Mouse (Mus musculus) forebrain, embryonic 16.5 days (tissue): Measurements from ENCODE around the gene Gtf2a1l. TPM values are rescaled to one million over a fixed set of nuclear protein-coding genes. Genes with fewer than 3 reads are reported as not detected.

Source experiments
- ATAC-seq: fragments of 200-750 bp; cut with Nextera tagmentation; 2 replicates; pipeline ENCODE4 v1.8.0; 2017; ENCODE audit warnings: mild to moderate bottlenecking, moderate library complexity
- H3K27ac ChIP-seq: fragments of 300-500 bp; sonication (generic); 2 replicates; pipeline ENCODE4 v1.5.1; 2014; ENCODE audit warnings: low read length, control low read depth
- H3K27me3 ChIP-seq: fragments of 300-500 bp; sonication (generic); replicated peaks from 2 replicates; pipeline ENCODE4 v1.6.1; 2014; ENCODE audit warnings: low read length; ENCODE audit not compliant: control insufficient read depth, insufficient read depth
- H3K36me3 ChIP-seq: fragments of 300-500 bp; sonication (generic); 2 replicates; pipeline ENCODE4 v1.6.1; 2014; ENCODE audit not compliant: control insufficient read depth, insufficient read depth
- H3K4me1 ChIP-seq: fragments of 300-500 bp; sonication (generic); replicated peaks from 2 replicates; pipeline ENCODE4 v1.6.1; 2014; ENCODE audit warnings: low read length; ENCODE audit not compliant: control insufficient read depth, insufficient read depth
- H3K4me2 ChIP-seq: fragments of 300-500 bp; sonication (generic); 2 replicates; pipeline ENCODE4 v1.6.1; 2014; ENCODE audit warnings: mild to moderate bottlenecking, low read length, control low read depth
- H3K4me3 ChIP-seq: fragments of 300-500 bp; sonication (generic); replicated peaks from 2 replicates; pipeline ENCODE4 v1.5.1; 2014; ENCODE audit warnings: mild to moderate bottlenecking, low read length, control low read depth
- H3K9ac ChIP-seq: fragments of 300-500 bp; sonication (generic); replicated peaks from 2 replicates; pipeline ENCODE4 v1.6.1; 2014; ENCODE audit warnings: low read depth, low read length, control low read depth
- H3K9me3 ChIP-seq: fragments of 300-500 bp; sonication (generic); 2 replicates; pipeline ENCODE4 v1.6.1; 2016; ENCODE audit warnings: low read length; ENCODE audit not compliant: control insufficient read depth
- WGBS: fragments of 180-500 bp; shearing (Covaris S2); extraction: QIAGEN DNeasy Blood & Tissue Kit; methylation state at CpG from one replicate; pipeline ENCODE4 v1.1.7; 2014; 5-methylcytosine and 5-hydroxymethylcytosine counted together
- polyA plus RNA-seq: library from polyadenylated mRNA; unstranded; fragments of >200 nt; fragmentation: Nextera tagmentation; extraction: Ambion mirVana; gene quantifications from 2 replicates; pipeline ENCODE4 v1.2.1, GENCODE M21; 2015

The Gtf2a1l gene
- polyA plus RNA-seq, 1 experiment from 2014 or later = 0.22 TPM

- no peak for ATAC-seq
- no peak overlapping the region for H3K27ac ChIP-seq
- peaks cover 2% of the 10 kb centered on the region; the same call in 1 of the 2 replicates for H3K4me1 ChIP-seq
- H3K36me3 ChIP-seq = no peaks in the 10 kb centered on the region
- H3K4me2 ChIP-seq = no peak overlapping the region
- WGBS = 40% methylated on average over 4 of the region's 4 CpGs
- H3K9ac ChIP-seq = no peak overlapping the region
- no peaks in the 10 kb centered on the region for H3K9me3 ChIP-seq
- H3K27me3 ChIP-seq = 0 out of 2 replicates have a peak, but pooled peaks cover 4% of the 10 kb centered on the region
- H3K4me3 ChIP-seq = no peak overlapping the region
Measured at GRCm38 (mm10) chr17:88670800-88671199, 2.3 kb downstream of the Gtf2a1l start.

DNA sequence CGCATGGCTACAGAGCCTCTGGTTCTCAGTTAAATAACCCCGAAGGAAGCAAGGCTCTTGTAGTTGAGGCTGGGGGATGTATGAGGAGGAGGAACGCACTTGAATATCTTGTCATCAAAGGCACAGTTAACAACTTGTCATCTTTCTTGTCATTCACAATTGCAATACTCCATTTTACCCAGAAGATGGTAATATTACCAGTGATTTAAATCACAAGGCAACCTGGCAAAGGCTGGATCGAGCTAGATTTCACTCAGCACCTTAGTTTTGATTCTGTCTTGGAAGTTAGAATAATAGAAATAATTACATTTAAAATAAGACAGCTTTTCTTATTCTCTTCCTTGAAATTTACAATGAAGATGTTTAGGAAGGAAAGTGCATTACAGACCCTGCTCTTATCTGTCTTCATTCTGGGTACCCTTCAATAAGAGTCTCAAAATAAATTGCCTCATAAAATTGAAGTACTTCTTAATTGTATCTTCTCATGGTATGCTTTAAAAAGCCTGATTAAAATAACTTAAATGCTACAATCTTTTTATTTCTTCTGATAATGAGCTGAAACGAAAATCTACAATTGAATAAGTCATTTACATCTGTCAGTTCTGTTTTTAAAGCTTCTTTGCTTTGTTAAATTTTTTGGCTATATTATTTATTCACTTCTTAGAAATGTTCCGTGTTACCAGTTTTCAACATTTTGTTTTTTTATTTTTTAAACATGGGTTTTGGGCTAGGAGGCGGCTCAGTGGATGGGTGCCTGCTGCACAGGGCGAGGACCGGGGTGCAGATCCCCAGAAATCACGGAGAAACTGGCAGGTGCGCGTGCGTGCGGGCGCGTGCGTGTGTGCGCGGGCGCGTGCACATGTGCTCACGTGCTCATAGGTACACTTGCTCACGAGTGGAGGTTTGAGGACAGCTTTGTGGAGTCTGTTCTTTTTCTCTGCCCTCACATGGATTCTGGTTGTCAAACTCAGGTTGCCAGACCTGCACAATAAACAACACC, 7.2 kb downstream of the Gtf2a1l start:
- H3K9ac ChIP-seq = no peak overlapping the region
- 85% methylated on average over 23 of the region's 23 CpGs for WGBS
- H3K4me3 ChIP-seq = no peak overlapping the region
- H3K36me3 ChIP-seq = no peaks in the 10 kb centered on the region
- no peaks in the 10 kb centered on the region for H3K9me3 ChIP-seq
- ATAC-seq = peak; percentile 66
- H3K4me1 ChIP-seq = no peaks in the 10 kb centered on the region; the same call in 1 of the 2 replicates
- peak overlapping the region; percentile 56; the same call in 1 of the 2 replicates for H3K27ac ChIP-seq
- H3K4me2 ChIP-seq = no peak overlapping the region
- no peaks in the 10 kb centered on the region for H3K27me3 ChIP-seq

DNA sequence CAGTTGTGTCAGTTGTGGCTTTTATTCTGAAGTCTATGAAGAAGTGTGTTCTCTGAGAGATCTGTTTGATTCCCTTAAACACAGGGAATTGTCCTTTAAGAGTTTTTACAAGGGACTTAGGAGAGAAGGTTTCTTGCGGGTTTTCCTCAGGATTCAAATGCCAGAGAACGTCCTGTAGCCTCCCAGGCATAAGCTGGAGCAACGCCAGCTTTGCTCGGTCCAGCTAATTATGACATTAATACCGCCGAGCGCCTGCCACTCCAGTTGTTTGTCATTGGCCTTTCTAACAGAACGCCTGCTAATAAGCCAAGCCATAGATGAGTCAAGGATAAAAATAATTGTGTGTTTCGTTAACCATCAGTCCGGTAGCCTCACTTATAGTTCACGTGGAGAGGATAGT, 19.8 kb downstream of the Gtf2a1l start:
- H3K4me2 ChIP-seq = no peak overlapping the region; the same call in 1 of the 2 replicates
- no peak overlapping the region for H3K27ac ChIP-seq
- no peaks in the 10 kb centered on the region for H3K27me3 ChIP-seq
- no peaks in the 10 kb centered on the region for H3K9me3 ChIP-seq
- H3K9ac ChIP-seq = no peak overlapping the region
- WGBS = 8% methylated on average over 11 of the region's 11 CpGs
- no peak for ATAC-seq
- H3K4me3 ChIP-seq = no peak overlapping the region
- H3K36me3 ChIP-seq = no peaks in the 10 kb centered on the region
- peaks cover 5% of the 10 kb centered on the region; the same call in 1 of the 2 replicates for H3K4me1 ChIP-seq

- no peak overlapping the region for H3K4me3 ChIP-seq
- H3K36me3 ChIP-seq = no peaks in the 10 kb centered on the region
- ATAC-seq = peak; percentile 85
- H3K9me3 ChIP-seq = no peaks in the 10 kb centered on the region
- 33% methylated on average over 9 of the region's 9 CpGs for WGBS
- H3K4me2 ChIP-seq = peak overlapping the region; percentile 11; the same call in 1 of the 2 replicates
- H3K4me1 ChIP-seq = peaks cover 9% of the 10 kb centered on the region
- H3K27ac ChIP-seq = peak overlapping the region; percentile 47; the same call in 1 of the 2 replicates
- H3K27me3 ChIP-seq = no peaks in the 10 kb centered on the region
- no peak overlapping the region for H3K9ac ChIP-seq
Measured at GRCm38 (mm10) chr17:88696656-88697333, 28.3 kb downstream of the Gtf2a1l start.

DNA sequence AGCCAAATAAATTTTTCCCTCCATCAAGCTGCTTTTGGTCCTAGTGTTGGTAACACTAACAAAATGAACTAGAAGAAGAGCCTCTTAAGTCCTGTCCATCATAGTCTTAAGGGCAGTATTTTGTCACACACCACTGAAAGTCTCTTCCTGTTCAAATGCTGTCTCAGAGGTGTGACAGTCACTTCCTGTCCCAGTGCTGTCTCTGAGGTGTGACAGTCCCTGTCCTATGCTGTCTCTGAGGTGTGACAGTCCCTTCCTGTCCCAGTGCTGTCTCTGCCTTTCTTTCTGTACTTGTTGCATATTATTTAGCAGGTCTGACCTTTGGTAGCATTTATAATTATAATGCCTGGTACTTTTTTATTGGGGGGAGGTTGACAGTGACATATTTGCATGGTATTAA, 32.4 kb downstream of the Gtf2a1l start:
- Histone ChIP-seq H3K9me3 (no peaks in the 10 kb centered on the region), H3K4me3 (no peak overlapping the region), H3K9ac (no peak overlapping the region), H3K36me3 (no peaks in the 10 kb centered on the region), H3K4me1 (peaks cover 19% of the 10 kb centered on the region), H3K27me3 (no peaks in the 10 kb centered on the region), H3K27ac (no peak overlapping the region), H3K4me2 (no peak overlapping the region)
- ATAC-seq = no peak

DNA sequence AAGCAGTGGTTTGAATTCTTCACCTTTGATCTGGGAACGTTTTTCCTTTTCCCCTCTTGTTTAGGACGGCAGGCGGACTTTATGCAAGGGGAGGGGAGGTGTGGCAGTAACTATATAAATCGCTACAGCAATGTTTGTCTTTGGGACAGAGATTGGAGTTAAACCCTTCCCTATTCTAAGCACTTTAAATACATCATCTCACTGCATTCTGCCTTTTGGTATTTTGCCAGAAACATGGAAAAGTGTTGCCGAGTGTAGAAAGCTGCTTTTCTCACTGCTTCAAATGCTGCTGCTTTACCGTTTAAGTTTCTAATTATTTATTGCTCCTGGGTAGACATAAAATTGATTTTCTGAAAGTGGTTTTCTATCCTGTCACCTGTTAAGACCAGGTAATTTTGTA, 33.9 kb downstream of the Gtf2a1l start:
- peak; percentile 29; the same call in 1 of the 2 replicates for ATAC-seq
- 15% methylated on average over 6 of the region's 6 CpGs for WGBS
- no peak overlapping the region for H3K4me2 ChIP-seq
- H3K4me3 ChIP-seq = no peak overlapping the region
- H3K9me3 ChIP-seq = no peaks in the 10 kb centered on the region
- H3K4me1 ChIP-seq = peaks cover 12% of the 10 kb centered on the region
- H3K27me3 ChIP-seq = no peaks in the 10 kb centered on the region
- no peak overlapping the region for H3K27ac ChIP-seq
- H3K36me3 ChIP-seq = no peaks in the 10 kb centered on the region
- H3K9ac ChIP-seq = no peak overlapping the region

DNA sequence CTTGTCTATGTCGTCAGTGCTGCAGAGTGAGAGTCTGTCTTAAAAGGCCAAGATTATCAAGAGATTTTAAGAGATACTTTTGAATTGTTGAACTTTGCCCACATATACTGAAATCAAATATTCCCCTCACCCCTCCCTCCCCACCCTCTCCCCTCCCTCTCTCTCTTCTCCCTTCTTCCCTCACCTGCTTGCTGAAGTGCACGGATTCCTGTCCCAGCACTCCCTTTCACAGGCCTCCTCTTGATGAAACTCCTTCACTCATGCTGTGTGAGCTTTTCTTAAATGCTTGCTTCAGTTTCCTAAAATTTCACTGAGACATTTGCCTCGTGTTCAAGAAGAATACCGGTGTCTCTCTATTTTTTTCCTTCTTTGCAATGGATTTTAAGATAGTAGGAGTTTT, 34.7 kb downstream of the Gtf2a1l start:
- Histone ChIP-seq H3K4me1 (peaks cover 12% of the 10 kb centered on the region), H3K36me3 (no peaks in the 10 kb centered on the region), H3K4me3 (no peak overlapping the region), H3K9me3 (no peaks in the 10 kb centered on the region), H3K27ac (no peak overlapping the region), H3K4me2 (no peak overlapping the region), H3K9ac (no peak overlapping the region), H3K27me3 (no peaks in the 10 kb centered on the region)
- 31% methylated on average over 4 of the region's 4 CpGs for WGBS
- no peak for ATAC-seq

DNA sequence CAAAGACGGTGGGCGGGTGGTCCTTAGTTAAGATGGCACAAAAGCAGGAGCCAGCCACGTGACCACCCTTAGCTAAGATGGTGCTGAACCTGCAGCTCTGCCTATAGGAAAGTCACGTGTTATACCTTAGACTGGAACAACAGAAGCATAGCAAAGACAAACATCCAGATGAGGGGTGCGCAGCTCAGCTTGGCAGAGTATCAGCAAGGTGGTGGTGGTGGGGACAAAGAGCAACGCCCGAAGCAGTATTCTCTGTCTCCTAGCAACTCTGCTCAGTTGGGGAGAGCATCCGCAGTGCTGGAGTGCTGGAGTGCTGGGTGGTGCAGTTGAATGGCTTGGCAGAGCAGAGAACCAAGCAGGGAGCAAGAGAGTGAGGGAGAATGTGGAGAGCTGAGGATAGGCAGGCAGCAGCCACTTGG, 37.8 kb downstream of the Gtf2a1l start:
- H3K9me3 ChIP-seq = no peaks in the 10 kb centered on the region
- 17% methylated on average over 8 of the region's 8 CpGs for WGBS

GRCm38 (mm10) chr17:88749646-88750045, 81.2 kb downstream of the Gtf2a1l start:
- peaks cover 6% of the 10 kb centered on the region; the same call in 1 of the 2 replicates for H3K27me3 ChIP-seq
- H3K9me3 ChIP-seq = no peaks in the 10 kb centered on the region
- no peaks in the 10 kb centered on the region for H3K36me3 ChIP-seq
- 0 out of 2 replicates have a peak overlapping the region, but pooled peaks have one; percentile 1 for H3K4me2 ChIP-seq
- H3K4me3 ChIP-seq = no peak overlapping the region
- H3K27ac ChIP-seq = no peak overlapping the region
- peaks cover 17% of the 10 kb centered on the region for H3K4me1 ChIP-seq
- no peak overlapping the region for H3K9ac ChIP-seq
- no peak for ATAC-seq
- WGBS = 39% methylated on average over 8 of the region's 8 CpGs

More for the DNA sequence above, 37.8 kb downstream of the Gtf2a1l start:
- Histone ChIP-seq H3K4me1 (peaks cover 12% of the 10 kb centered on the region), H3K4me3 (no peak overlapping the region), H3K27ac (no peak overlapping the region), H3K4me2 (no peak overlapping the region), H3K27me3 (no peaks in the 10 kb centered on the region), H3K36me3 (no peaks in the 10 kb centered on the region), H3K9ac (no peak overlapping the region)
- ATAC-seq = peak; percentile 62
